Mouse (Mus musculus) right cerebral cortex, adult 2 months (tissue): ENCODE data around the gene Ddx6.

Experiments
- DNase-seq, 2 experiments: peaks; one replicate each; pipeline ENCODE4 v3.0.0; 2021 to 2022; ENCODE audit warnings: low spot score in 2 of 2

Ddx6 gene

GRCm38 (mm10) chr9:44686638-44687037 lies 81.9 kb downstream of the Ddx6 start:
- DNase-seq, result peak in 1 of 2 experiments; percentile 43

GRCm38 (mm10) chr9:44688013-44688412 lies 83.3 kb downstream of the Ddx6 start:
- DNase-seq, result no peak
